Mouse (Mus musculus): ENCODE results near the gene Zfyve16.
A peak's percentile ranks its signal among the peaks of the same experiment; 100 is the strongest.

Gene Zfyve16

DNA sequence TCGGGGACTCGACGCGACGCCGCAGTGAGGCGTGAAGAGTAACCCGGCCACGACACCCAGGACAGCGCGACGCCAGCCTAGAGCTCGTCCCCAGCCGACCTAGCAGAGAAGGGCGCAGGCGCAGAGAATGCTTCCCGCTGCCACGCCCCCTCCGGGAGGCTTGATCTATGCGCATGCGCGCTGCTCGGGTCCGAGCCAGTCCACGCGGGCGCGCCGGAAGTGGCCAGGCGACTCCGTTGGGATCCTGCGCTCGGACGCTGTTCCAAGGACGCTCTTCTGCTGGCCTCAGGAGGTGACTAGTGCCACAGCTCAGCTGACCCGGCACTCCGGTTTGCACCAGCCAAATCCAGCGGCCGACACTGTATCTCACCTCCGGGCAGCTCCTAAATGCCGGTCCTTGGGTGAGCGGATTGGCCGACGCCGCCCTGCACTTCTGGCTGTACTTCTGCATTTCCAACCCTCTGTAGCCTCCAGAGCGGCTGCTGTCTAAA lies at the start of gene Zfyve16:
TSS of gene Zfyve16 (minus strand) at position 148 of the 491 bp plus-strand sequence.
- peak; percentile 88 for DNase-seq (ENCODE audit: low spot score)

DNA sequence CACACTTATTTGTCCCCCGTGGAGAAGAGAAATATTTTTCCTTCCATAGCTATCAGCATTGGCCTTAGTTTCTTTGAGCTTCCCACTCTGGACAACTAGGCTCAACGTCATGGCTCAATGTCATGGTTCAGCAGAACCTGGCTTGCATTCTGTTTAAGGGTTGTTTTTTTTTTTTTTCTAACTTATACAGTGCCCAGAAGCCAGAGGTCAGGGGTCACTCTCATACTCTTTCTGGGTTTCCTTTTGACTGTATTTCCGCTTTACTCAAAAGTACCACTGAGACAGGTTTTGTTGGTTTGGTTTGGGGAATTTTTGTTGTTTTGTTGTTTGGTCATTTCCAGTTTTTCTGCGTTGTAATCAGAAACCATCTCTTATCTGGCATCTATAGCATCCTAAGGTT lies 47.5 kb upstream of the Zfyve16 start:
- no peak for DNase-seq (ENCODE audit: low spot score)

DNA sequence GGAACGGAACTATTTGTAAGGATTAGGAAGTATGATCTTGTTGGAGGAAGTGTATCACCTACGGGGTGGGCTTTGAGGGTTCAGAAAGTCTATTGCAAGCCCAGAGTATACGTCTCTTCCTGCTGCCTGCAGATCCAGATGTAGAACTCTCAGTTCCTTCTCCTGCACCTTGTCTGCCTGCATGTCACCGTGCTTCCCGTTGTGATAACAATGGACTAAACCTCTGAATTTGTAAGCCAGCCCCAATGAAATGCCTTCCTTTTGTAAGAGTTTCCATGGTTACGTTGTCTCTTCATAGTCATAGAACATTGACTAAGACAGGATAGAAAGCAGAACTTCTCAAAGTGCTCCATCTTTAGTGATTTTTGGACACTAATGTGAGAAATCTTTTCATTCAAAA lies 46.0 kb upstream of the Zfyve16 start:
- no peak for DNase-seq (ENCODE audit: low spot score)

DNA sequence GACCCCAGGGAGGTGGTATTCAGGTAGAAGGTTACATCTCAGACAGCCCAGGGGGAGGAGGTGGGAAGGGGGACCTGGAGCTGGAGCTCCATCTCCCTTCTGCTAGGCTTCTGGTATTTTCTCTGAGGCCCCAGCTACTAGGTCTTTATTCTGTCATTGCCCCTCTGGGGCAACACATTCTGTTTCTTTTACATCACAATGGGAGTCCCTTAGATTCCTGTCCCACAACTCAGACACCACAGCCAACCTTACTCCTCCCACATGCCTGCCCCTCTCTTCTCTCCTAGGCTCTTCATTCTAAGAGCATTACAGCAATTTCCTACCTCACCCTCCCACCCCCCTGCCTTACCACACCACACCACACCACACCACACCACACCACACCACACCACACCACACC lies 45.4 kb upstream of the Zfyve16 start, which contains the start of gene Spz1:
TSS of gene Spz1 (minus strand) at position 101 of the 400 bp plus-strand sequence.
- no peak for DNase-seq (ENCODE audit: low spot score)

DNA sequence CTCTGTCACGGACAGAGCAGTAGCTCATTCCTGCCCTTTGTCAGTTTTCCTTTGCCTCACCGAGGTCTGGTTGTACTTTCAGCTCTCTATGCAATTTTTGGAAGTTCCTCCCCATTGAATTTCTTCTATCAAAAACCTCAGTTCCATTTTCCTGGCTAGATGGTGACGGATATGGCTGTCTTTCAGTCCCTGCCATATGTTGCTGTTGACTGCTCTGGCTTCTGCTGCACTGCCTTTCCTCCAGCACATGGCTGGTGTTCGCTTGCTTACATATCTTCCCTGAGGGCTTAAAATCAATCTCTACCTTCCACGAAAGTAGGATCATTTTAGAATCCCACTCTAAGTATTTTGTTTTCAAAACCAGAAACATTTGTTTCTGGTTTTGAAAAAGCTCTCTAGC lies 28.8 kb upstream of the Zfyve16 start:
- DNase-seq (ENCODE audit: low spot score): no peak

DNA sequence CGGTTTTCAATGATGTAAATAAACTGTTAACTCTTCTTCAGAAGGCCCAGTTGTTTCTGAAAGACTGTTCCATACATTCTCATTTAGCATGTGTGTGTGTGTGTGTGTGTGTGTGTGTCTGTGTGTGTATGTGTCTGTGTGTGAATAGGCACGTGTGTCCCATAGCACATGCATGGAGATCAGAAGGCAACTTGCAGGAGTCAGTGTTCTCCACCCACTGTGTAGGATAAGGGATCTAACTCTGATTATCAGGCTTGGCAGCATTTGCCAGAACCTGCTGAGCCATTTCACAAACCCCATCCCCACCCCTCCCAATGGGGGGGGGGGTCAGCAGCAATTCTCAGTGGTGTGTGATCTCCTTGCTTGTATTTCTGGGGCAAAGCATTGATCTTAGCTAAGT lies 26.6 kb upstream of the Zfyve16 start:
- no peak for DNase-seq (ENCODE audit: low spot score)

DNA sequence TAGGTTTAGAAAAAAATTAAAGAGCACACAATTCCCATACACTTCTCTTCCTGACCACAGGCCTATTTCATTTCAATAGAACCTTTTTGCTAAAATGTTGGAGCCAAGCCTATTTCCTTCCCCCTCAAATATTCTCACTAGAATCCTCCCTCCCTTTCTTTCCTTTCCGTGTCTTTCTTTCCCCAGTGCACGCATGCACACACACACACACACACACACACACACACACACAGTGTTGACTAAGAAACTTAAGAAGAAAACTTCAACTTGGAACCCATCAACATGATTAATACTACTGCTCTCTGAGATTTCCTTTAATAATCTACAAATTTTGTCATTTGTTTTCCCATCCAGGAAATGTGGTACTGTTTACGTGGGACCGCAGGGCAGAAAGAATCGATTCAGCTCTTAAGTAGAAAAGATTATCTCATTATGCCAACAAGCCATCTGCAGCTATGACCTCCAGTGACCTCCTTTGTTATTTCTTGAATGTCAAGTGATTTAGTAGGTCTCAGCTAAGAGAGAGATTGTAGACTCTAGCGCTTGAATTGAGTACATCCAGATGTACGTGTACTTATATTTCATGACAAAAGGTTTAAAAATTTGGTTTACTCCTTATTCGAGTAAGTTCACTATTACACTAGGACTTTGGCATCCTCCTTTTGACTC lies 25.9 kb upstream of the Zfyve16 start:
- no peak for DNase-seq (ENCODE audit: low spot score)

DNA sequence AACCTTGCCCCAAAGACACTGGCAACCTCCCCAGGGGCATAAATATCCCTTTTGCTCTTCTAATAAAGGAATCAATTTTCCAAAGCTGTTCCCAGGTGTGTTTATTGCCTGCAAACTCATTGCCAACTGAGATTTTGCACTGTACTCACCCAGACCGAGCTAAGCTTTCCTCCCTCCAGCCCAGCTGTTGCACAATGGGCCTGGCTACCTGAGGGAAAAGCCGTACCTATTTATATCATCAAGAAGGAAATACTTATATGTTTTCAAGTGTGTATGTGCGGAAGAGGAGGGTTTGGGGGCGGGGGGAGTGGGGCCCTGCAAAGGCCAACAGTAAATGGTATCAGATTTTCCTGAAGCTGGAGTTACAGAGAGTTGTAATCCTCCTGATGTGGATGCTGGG lies 16.4 kb upstream of the Zfyve16 start:
- no peak for DNase-seq (ENCODE audit: low spot score)

DNA sequence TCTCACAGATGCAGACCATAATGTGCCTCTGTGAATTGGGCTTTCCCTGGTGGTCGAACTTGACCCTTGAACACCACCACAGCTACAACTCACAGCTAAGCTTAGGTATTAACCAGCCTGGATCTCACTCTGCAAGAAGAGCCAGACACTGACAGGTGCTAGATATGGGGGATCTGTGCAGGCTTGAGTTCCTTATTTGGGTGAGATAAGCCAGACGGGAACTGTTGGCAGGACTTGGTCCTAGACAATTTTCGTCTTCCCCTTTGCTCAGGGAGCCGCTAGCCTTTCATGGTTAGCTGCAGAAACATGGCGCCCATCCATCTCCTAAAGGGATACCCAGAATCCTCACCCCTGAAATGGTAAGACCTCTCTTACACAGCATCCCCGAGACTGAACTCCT lies 10.3 kb upstream of the Zfyve16 start:
- DNase-seq (ENCODE audit: low spot score): no peak

DNA sequence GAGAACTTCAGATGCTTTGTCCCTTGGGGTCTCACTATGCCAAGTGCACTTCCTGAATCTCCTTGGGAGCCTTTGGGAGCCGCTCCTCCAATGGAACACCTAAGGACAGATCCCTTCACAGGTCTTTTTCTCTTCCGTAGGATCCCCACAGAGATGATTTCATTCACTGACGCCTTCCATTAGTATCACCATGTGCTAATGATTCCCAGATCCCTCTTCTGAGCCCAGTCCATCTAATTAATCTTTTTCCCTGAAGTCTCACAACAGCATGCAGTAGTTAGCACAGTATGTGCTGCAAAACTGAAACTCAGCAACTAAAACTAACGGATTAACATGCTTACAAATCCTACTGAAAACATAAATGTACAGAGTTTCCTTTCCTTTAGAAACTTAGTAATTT lies 8.5 kb upstream of the Zfyve16 start:
- DNase-seq (ENCODE audit: low spot score): no peak

DNA sequence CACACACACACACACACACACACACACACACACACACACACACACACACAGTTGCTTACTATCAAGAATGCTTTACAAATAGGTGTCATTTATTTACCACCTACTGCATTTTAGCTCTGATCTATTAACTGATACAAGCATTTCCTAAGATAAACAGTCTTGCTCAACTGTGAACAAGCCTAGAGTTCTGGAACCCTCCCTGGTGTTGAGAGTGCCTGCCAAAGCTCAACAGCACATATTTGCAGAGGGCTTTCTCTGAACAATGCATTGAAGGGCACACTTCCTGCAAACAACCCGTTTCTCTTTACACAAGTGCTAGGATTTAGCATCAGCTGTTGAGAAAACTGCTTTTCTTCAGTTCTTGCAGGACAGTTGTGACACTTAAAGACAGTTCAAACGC lies 3.1 kb upstream of the Zfyve16 start:
- no peak for DNase-seq (ENCODE audit: low spot score)

DNA sequence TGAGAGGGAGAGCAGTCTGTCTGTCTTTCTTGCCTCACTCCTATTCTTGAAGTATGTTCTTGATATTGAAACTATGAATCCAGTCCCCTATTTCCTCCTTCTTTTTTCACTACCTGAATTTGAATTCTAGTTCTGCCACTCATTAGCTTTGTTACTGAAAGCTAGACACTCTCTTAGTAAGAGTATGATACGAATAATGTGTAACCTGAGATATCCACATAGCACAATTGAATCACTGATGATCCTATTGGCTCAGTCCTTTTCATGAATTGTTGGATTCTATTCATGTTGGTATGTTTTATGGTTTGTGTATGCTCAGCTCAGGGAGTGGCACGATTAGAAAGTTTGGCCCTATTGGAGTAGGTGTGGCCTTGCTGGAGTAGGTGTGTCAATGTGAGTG lies 1.5 kb upstream of the Zfyve16 start:
- no peak for DNase-seq (ENCODE audit: low spot score)

DNA sequence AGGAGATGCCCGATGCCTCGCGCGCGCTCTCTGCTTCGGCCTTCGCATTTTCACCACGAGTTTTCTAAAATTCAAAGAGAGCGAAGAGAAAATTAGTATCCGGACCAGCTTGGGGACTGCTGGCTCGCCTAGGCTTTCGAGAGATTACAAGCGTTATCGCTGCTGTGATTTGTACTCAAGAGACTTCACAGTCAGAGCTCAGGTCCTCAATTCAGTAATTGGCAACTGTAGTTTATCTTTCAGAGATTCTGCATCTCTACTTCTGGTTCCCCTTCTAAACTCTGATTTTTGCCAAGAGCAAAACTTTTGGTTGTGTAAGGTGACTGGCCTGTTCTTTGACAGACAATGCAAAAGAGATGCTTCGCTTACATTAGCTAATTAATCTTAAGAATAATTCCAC lies 569 bp upstream of the Zfyve16 start:
- DNase-seq (ENCODE audit: low spot score): no peak

DNA sequence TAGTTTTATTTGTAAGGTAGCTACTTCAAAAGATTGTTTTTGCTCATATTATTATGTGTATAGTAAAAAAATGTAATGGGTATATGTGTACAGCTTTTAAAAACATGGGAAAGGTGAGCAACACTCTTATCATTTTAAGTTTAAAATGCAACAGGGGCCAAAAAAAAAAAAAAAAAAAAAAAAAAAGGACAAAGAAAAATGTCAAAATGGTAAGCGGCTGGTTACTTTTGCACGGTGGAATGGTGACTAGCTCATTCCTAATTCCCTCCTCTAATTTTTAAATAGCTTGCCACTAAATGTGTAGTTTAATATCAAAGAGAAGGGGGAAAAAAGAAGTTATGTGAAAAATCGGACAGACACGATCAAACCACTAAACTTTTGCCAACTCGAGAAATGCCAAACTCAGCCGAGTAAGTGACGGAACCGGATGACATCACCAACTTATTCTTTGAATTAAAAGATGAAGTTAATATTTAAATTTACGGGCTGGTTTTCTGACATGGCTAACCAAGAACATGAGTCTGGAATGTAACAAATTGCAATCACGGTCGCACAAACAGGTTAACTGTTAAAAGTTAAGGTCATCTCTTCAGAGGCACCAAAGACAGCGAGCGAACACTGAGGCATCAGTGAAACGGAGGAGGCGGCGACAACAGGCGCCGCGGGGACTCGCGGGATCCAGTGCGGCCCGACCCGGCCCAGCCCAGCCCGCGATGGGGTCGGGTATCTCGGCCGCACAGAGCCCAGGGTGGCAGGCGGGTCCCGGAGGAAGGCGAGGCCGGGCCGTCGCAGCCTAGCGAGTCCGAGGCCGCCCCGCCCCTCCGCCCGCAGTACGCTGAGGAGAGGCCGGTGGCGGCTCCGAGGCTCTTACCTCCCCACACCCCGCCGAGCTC lies 594 bp downstream of the Zfyve16 start:
- DNase-seq (ENCODE audit: low spot score): no peak

DNA sequence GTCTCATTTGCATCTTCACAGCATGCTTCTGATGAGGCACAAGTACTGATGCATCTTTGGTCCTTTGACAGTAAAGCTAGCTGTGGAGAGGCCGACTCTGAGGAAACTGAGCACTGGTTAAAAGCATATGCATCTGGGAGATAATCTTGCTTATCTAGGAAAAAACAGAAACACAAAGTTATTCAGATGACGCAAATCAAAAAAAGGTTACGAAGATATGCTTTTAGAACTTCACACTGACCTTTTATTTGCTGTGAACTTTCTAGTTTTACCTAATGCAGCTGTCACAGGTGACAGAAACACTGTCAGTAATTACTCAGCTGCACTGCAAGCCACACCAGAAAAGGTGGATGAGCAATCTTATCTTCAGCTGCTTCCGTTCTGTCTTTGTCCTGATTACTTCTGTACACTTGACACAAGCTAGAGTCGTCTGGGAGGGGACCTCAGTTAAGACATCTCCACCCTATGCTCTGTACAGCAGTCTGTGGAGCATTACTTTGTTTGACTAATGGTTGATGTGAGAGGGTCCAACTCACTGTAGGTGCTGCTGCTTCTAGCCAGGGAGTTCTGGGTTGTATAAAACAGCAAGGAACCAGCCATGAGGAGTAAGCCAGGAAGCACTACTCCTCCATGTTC lies 7.4 kb downstream of the Zfyve16 start:
- DNase-seq (ENCODE audit: low spot score): peak; percentile 15

DNA sequence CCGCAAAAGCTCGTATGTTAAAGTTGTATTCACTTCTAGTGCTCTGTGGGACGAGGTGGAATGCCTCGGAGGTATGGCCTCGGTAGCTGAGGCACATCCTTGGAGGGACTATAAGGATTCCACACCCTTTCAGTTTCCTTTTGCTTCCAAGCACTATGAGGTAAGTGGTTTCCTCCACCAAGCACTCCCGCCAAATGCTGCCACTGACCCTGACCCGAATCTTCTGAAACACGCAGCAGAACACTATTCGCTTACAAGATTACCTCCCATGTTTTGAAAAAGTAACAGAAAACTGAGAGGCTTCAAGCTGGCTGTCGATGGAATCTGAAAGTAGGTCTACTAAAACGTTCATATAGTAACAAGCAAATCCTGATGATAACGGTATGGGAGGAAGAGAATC lies 25.8 kb downstream of the Zfyve16 start:
- DNase-seq (ENCODE audit: low spot score): no peak

DNA sequence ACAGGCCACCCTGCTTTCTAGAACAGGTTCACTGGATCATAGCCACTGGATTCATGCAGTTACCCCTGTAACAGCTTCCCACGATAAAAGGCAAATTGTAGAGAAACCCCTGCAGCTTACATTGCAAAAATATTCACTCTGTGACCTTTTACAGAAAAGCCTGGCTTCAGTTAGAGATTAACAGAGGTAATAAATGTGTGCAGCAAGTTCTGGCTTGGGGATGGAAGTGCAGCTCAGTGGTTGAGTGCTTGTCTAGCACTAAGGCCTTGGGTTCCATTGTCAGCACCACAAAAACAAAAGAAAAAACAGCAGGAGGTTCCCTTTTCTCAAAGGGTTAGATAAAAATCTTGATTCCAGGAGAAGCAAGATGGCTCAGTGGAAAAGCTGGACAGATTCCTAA lies 38.7 kb downstream of the Zfyve16 start:
- DNase-seq (ENCODE audit: low spot score): no peak

DNA sequence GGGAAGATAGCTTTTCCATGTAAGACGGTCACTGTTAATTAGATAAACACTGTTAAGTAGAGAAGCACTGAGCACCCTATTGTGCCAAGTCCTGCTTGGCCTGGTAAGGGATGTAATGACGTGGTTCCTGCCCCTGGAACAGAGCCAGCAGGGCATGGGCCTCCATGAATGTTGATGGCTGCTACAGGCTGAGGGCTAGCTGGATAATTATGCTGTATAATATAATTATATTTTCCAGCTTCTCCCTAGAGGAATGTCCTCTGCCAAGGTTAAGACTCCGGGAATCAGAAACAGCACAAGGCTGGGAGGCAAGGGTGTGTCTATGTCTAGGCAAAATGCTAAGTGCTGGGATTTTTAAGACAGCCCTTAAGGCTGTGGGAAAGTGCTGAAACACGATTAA lies 39.9 kb downstream of the Zfyve16 start:
- no peak for DNase-seq (ENCODE audit: low spot score)

DNA sequence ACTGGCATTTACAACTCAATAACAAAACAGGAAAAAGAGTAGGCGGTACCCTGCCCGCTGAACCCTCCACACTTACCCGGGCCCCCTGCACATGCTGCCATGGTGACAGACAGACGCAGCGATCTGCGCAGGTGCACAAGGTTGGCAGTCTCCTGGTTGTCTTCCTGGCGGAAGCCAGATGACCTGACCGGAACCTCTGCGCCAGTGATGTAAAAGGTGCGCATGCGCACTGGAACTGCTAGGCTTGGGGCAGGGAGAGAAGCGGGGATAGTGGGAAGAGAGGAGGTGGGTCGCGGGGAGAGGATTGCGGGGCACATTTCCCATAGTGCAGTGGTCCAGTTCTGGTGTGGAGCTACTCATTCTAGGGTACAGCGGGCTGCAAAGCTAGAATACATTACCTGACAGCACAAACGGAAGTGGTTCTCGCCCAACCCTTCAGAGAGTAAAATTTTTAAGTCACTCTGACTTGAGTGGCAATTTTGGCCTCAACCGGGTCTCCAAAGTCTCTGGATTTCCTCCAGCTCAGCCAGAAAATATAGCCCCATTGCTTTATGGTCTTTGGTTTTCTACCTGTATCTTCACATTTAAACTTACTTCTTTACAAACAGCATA lies 46.7 kb downstream of the Zfyve16 start, which contains the start of gene Fam151b:
TSS of gene Fam151b (minus strand) at position 164 of the 612 bp plus-strand sequence.
- peak; percentile 87 for DNase-seq (ENCODE audit: low spot score)

DNA sequence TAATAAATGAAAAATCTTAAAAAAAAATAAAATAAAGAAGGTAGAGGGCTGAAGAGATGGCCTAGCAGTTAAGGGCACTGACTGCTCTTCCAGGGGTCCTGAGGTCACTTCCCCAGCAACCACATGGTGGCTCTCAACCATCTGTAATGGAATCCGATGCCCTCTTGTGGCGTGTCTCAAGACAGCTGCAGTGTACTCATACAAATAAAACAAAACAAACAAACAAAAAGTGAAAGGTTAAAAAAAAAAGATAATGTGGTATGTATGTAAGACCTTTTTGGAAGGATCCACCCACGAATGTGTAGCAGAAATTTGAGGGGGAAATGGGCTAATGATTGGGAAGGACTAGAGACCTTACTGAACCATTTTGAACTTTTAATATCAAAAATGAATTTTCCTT lies 47.3 kb downstream of the Zfyve16 start:
- peak; percentile 53 for DNase-seq (ENCODE audit: low spot score)

DNA sequence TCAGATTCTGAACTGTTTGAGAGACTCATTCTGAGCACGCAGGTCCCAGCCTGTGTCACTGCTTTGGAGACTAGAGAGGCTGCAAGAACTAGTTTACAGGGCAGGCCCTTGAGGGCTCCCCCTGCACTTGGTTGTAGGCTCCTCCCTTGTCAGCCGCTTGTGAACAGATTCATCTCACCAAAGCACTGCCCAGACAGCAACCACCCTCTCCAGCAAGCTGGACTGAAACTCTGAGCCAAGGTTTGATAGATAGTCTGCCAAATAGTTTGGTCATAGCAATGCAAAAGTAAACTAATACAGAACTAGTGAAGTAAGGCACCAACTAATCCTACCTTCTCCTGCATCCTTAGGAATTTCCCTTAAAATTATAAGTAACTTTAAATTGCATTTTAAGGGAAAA lies 60.5 kb downstream of the Zfyve16 start:
- DNase-seq (ENCODE audit: low spot score): no peak

DNA sequence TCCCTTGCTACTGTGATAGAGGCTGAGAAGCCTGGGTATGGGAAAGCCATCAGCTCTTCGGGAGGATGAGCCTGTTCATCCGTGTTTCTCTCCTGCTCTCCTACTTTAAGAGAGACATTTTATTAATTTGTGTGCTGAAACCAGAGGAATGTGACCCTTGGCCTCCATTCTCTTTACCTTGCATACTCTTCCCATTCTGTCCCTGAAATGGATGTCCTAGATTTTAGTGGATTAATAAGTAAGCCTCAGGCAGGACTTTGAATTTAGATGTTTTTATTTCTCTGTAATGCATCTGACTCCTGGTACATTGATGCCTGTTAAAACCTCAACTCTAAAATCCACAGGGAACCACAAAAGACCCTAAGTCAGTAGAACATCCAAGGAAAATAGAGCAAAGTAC lies 61.3 kb downstream of the Zfyve16 start:
- DNase-seq (ENCODE audit: low spot score): no peak
